Mouse (Mus musculus): Measurements from ENCODE around the gene Arid1b. TPM values are rescaled to one million over a fixed set of nuclear protein-coding genes. Genes with fewer than 3 reads are reported as not detected.

Arid1b gene
- total RNA-seq, 1 experiment = 9.2 TPM

- Histone ChIP-seq H3K4me1 (ENCODE audit: control insufficient read depth in 2 of 2, insufficient read depth in 2 of 2, low read length in 2 of 2, poor library complexity in 1 of 2) (no peaks in the 10 kb centered on the region), H3K27ac (ENCODE audit: insufficient read depth, low read depth, low read length, poor library complexity, severe bottlenecking) (no peak overlapping the region)
- TF ChIP-seq MAFK (IDR thresholded peaks at IDR 0.05; ENCODE audit: insufficient read depth, low read depth, low read length) (no peak), HCFC1 (IDR thresholded peaks at IDR 0.05; ENCODE audit: borderline replicate concordance, insufficient read depth, low read length) (no peak), ZC3H11A (IDR thresholded peaks at IDR 0.05; ENCODE audit: borderline replicate concordance, low read depth, low read length) (no peak), CHD2 (IDR thresholded peaks at IDR 0.05; ENCODE audit: low read depth, low read length) (no peak), ZNF384 (IDR thresholded peaks at IDR 0.05; ENCODE audit: low read depth, low read length) (no peak)
Measured at GRCm38 (mm10) chr17:5233991-5234390, 239.9 kb downstream of the Arid1b start.

GRCm38 (mm10) chr17:5235057-5235456 is 240.9 kb downstream of the Arid1b start:
- H3K9me3 ChIP-seq (ENCODE audit: control insufficient read depth, insufficient read depth, low read depth, low read length) = no peaks in the 10 kb centered on the region
- no peak overlapping the region for H3K4me3 ChIP-seq (ENCODE audit: insufficient read depth in 1 of 2, low read depth in 1 of 2, low read length in 2 of 2, poor library complexity in 1 of 2, severe bottlenecking in 1 of 2)
- H3K9ac ChIP-seq (ENCODE audit: insufficient read depth, low read depth, low read length, poor library complexity, severe bottlenecking) = no peak overlapping the region
- no peak overlapping the region for H3K27ac ChIP-seq (ENCODE audit: insufficient read depth, low read depth, low read length, poor library complexity, severe bottlenecking)
- TF ChIP-seq ZC3H11A (IDR thresholded peaks at IDR 0.05; ENCODE audit: borderline replicate concordance, low read depth, low read length) (no peak), HCFC1 (IDR thresholded peaks at IDR 0.05; ENCODE audit: borderline replicate concordance, insufficient read depth, low read length) (no peak), ZNF384 (IDR thresholded peaks at IDR 0.05; ENCODE audit: low read depth, low read length) (no peak), CHD2 (IDR thresholded peaks at IDR 0.05; ENCODE audit: low read depth, low read length) (no peak), MAFK (IDR thresholded peaks at IDR 0.05; ENCODE audit: insufficient read depth, low read depth, low read length) (no peak)
- no peak for DNase-seq (ENCODE audit: low read depth, low spot score)
- H3K36me3 ChIP-seq (ENCODE audit: control insufficient read depth, insufficient read depth, low read length, poor library complexity, severe bottlenecking) = no peaks in the 10 kb centered on the region
- no peaks in the 10 kb centered on the region for H3K4me1 ChIP-seq (ENCODE audit: control insufficient read depth in 2 of 2, insufficient read depth in 2 of 2, low read length in 2 of 2, poor library complexity in 1 of 2)
- in situ Hi-C loops (cut with MboI; ENCODE audit: low sequenced_read_pairs in 2 of 2, unreplicated experiment in 2 of 2) = no loop called here

More at GRCm38 (mm10) chr17:5233991-5234390, 239.9 kb downstream of the Arid1b start:
- H3K4me3 ChIP-seq (ENCODE audit: insufficient read depth in 1 of 2, low read depth in 1 of 2, low read length in 2 of 2, poor library complexity in 1 of 2, severe bottlenecking in 1 of 2) = no peak overlapping the region
- no peaks in the 10 kb centered on the region for H3K9me3 ChIP-seq (ENCODE audit: control insufficient read depth, insufficient read depth, low read depth, low read length)
- H3K36me3 ChIP-seq (ENCODE audit: control insufficient read depth, insufficient read depth, low read length, poor library complexity, severe bottlenecking) = no peaks in the 10 kb centered on the region
- in situ Hi-C loops (cut with MboI; ENCODE audit: low sequenced_read_pairs in 2 of 2, unreplicated experiment in 2 of 2) = no loop called here
- H3K9ac ChIP-seq (ENCODE audit: insufficient read depth, low read depth, low read length, poor library complexity, severe bottlenecking) = no peak overlapping the region
- DNase-seq (ENCODE audit: low read depth, low spot score) = no peak

DNA sequence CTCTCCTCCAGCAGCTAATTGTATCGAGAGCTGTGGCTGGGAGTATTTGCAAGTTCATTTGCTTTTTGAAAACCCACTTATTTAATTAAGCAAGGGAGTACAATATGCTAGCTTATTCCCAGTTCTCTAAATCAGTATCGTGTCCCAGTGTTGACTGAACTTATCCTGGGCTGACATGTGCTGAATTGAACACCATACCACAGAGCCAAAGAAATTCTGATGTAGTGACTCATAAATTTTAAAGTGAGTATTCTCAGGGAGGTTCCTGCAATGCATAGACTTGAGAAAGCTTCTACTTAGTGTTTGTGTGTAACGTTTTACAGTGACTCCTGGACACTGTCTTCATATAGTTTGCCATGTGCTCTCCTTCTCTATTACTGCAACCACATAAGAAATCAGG is 243.6 kb downstream of the Arid1b start:
- no peaks in the 10 kb centered on the region for H3K9me3 ChIP-seq (ENCODE audit: control insufficient read depth, insufficient read depth, low read depth, low read length)
- no peak for DNase-seq (ENCODE audit: low read depth, low spot score)
- H3K4me3 ChIP-seq (ENCODE audit: insufficient read depth in 1 of 2, low read depth in 1 of 2, low read length in 2 of 2, poor library complexity in 1 of 2, severe bottlenecking in 1 of 2) = no peak overlapping the region
- no peak for TF ChIP-seq CHD2 (IDR thresholded peaks at IDR 0.05; ENCODE audit: low read depth, low read length)
- no peak for TF ChIP-seq HCFC1 (IDR thresholded peaks at IDR 0.05; ENCODE audit: borderline replicate concordance, insufficient read depth, low read length)
- TF ChIP-seq ZNF384 (IDR thresholded peaks at IDR 0.05; ENCODE audit: low read depth, low read length) = no peak
- TF ChIP-seq ZC3H11A (IDR thresholded peaks at IDR 0.05; ENCODE audit: borderline replicate concordance, low read depth, low read length) = no peak
- no peak for TF ChIP-seq MAFK (IDR thresholded peaks at IDR 0.05; ENCODE audit: insufficient read depth, low read depth, low read length)
- in situ Hi-C loops (cut with MboI; ENCODE audit: low sequenced_read_pairs in 2 of 2, unreplicated experiment in 2 of 2) = no loop called here
- no peak overlapping the region for H3K9ac ChIP-seq (ENCODE audit: insufficient read depth, low read depth, low read length, poor library complexity, severe bottlenecking)
- H3K36me3 ChIP-seq (ENCODE audit: control insufficient read depth, insufficient read depth, low read length, poor library complexity, severe bottlenecking) = no peaks in the 10 kb centered on the region
- H3K27ac ChIP-seq (ENCODE audit: insufficient read depth, low read depth, low read length, poor library complexity, severe bottlenecking) = no peak overlapping the region
- H3K4me1 ChIP-seq (ENCODE audit: control insufficient read depth in 2 of 2, insufficient read depth in 2 of 2, low read length in 2 of 2, poor library complexity in 1 of 2) = no peaks in the 10 kb centered on the region

GRCm38 (mm10) chr17:5238387-5239245 is 244.5 kb downstream of the Arid1b start:
- no peak overlapping the region for H3K27ac ChIP-seq (ENCODE audit: insufficient read depth, low read depth, low read length, poor library complexity, severe bottlenecking)
- no peak for TF ChIP-seq CHD2 (IDR thresholded peaks at IDR 0.05; ENCODE audit: low read depth, low read length)
- no peak for TF ChIP-seq ZC3H11A (IDR thresholded peaks at IDR 0.05; ENCODE audit: borderline replicate concordance, low read depth, low read length)
- no peak for TF ChIP-seq HCFC1 (IDR thresholded peaks at IDR 0.05; ENCODE audit: borderline replicate concordance, insufficient read depth, low read length)
- TF ChIP-seq ZNF384 (IDR thresholded peaks at IDR 0.05; ENCODE audit: low read depth, low read length) = no peak
- no peak for TF ChIP-seq MAFK (IDR thresholded peaks at IDR 0.05; ENCODE audit: insufficient read depth, low read depth, low read length)
- no peak overlapping the region for H3K4me3 ChIP-seq (ENCODE audit: insufficient read depth in 1 of 2, low read depth in 1 of 2, low read length in 2 of 2, poor library complexity in 1 of 2, severe bottlenecking in 1 of 2)
- H3K9me3 ChIP-seq (ENCODE audit: control insufficient read depth, insufficient read depth, low read depth, low read length) = no peaks in the 10 kb centered on the region
- H3K36me3 ChIP-seq (ENCODE audit: control insufficient read depth, insufficient read depth, low read length, poor library complexity, severe bottlenecking) = no peaks in the 10 kb centered on the region
- H3K9ac ChIP-seq (ENCODE audit: insufficient read depth, low read depth, low read length, poor library complexity, severe bottlenecking) = no peak overlapping the region
- H3K4me1 ChIP-seq (ENCODE audit: control insufficient read depth in 2 of 2, insufficient read depth in 2 of 2, low read length in 2 of 2, poor library complexity in 1 of 2) = no peaks in the 10 kb centered on the region
- no peak for DNase-seq (ENCODE audit: low read depth, low spot score)
- in situ Hi-C loops (cut with MboI; ENCODE audit: low sequenced_read_pairs in 2 of 2, unreplicated experiment in 2 of 2) = no loop called here

All from ES-E14 (cell line).